9 mouse cellular contexts compared by ENCODE assay signal in the genomic region with DNA sequence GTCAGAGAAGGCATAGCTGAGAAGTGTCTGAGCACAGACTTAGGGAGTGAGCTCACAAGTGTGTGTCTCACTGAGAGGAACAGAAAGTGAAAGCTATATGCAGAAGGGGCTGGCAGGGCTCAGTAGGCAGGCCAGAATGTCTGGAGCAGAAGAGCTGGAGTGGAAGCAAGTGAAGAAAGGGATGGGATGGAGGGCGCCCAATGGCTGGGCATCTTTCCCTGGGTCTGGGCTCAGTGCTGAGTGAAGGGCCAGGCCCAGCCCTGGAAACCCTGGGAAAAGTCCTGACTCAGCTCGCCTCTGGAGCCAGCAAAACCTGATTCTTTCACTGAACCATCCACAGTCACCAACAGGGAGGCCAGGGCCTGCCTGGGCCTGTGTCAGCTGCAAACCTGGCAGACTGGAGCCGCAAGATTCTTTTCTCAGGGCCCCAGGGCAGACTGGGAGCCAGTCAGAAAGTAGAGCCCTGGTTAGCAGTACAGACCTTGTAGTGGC. TPM values are rescaled to one million over a fixed set of nuclear protein-coding genes. Genes with fewer than 3 reads are reported as not detected.
A peak's percentile ranks its signal among the peaks of the same experiment; 100 is the strongest.
DNase-seq lines count a peak whose midpoint lies in the region; ATAC-seq and TF ChIP-seq lines count a peak whose summit lies in the region.
"Had no signal": no experiment of that assay in that cellular context is flagged by ENCODE, and none has a peak within 500 bp of the region (broad histone marks: within the 10 kb centered on the region; RNA-seq: fewer than 3 reads in every experiment).

No protein-coding gene starts in this region.

- H3K9ac ChIP-seq in embryonic facial prominence, embryonic 11.5 days (replicated peaks; ENCODE audit: low read length) = no peak overlapping the region
- H3K9ac ChIP-seq in hindbrain, embryonic 11.5 days (ENCODE audit: low read depth, low read length) = no peak overlapping the region

- WGBS in embryonic facial prominence, embryonic 11.5 days = 69% methylated on average over 3 of the region's 3 CpGs
- 83% methylated on average over 3 of the region's 3 CpGs for WGBS in kidney, adult 2 months
- 81% methylated on average over 3 of the region's 3 CpGs for WGBS in hindbrain, embryonic 11.5 days

- no peak for TF ChIP-seq POLR2A in kidney, adult 2 months (IDR thresholded peaks at IDR 0.05; ENCODE audit: low read depth, low read length)

- intact Hi-C loops in left cerebral cortex, postnatal 14 days (cut with DNase I) = no loop called here

- no peaks in the 10 kb centered on the region for H3K4me1 ChIP-seq in embryonic facial prominence, embryonic 11.5 days (ENCODE audit: control insufficient read depth, insufficient read depth, low read length)
- no peaks in the 10 kb centered on the region; the same call in 1 of the 2 replicates for H3K4me1 ChIP-seq in kidney, adult 2 months (ENCODE audit: control insufficient read depth, insufficient read depth, low read length)
- no peaks in the 10 kb centered on the region; the same call in 1 of the 2 replicates for H3K4me1 ChIP-seq in hindbrain, embryonic 11.5 days (replicated peaks; ENCODE audit: control insufficient read depth, insufficient read depth, low read length)

- no peaks in the 10 kb centered on the region for H3K27me3 ChIP-seq in embryonic facial prominence, embryonic 11.5 days (ENCODE audit: control insufficient read depth, insufficient read depth, low read length)
- H3K27me3 ChIP-seq in kidney, adult 2 months (replicated peaks; ENCODE audit: control insufficient read depth, insufficient read depth, low read length) = no peaks in the 10 kb centered on the region
- H3K27me3 ChIP-seq in hindbrain, embryonic 11.5 days (ENCODE audit: control insufficient read depth, insufficient read depth, low read length) = no peaks in the 10 kb centered on the region

- no peaks in the 10 kb centered on the region for H3K9me3 ChIP-seq in embryonic facial prominence, embryonic 11.5 days (replicated peaks; ENCODE audit: control insufficient read depth, low read length)
- no peaks in the 10 kb centered on the region for H3K9me3 ChIP-seq in hindbrain, embryonic 11.5 days (ENCODE audit: control insufficient read depth, low read length)

- no peak overlapping the region for H3K27ac ChIP-seq in embryonic facial prominence, embryonic 11.5 days (replicated peaks; ENCODE audit: low read depth, low read length)
- H3K27ac ChIP-seq in kidney, adult 2 months (ENCODE audit: insufficient read depth, low read depth, low read length) = no peak overlapping the region
- H3K27ac ChIP-seq in hindbrain, embryonic 11.5 days (ENCODE audit: low read depth, low read length) = no peak overlapping the region

- H3K4me2 ChIP-seq in embryonic facial prominence, embryonic 11.5 days (ENCODE audit: low read depth, low read length) = no peak overlapping the region
- no peak overlapping the region for H3K4me2 ChIP-seq in hindbrain, embryonic 11.5 days (replicated peaks; ENCODE audit: low read depth, low read length)

- TF ChIP-seq CTCF in kidney, adult 2 months (conservative IDR thresholded peaks at IDR 0.05; ENCODE audit: insufficient read depth, insufficient read length, low read depth, low read length) = no peak

- ATAC-seq in CD4-positive, CD25-positive, alpha-beta regulatory T cell, adult 4 months = peak; percentile 59
- no peak for ATAC-seq in embryonic facial prominence, embryonic 11.5 days (replicated peaks; ENCODE audit: insufficient number of reproducible peaks, low FRiP score, low TSS enrichment, low read depth)
- ATAC-seq in megakaryocyte, adult 5-6 weeks (ENCODE audit: poor library complexity, severe bottlenecking) = peak; percentile 71
- ATAC-seq in hindbrain, embryonic 11.5 days (ENCODE audit: low FRiP score) = no peak

- H3K4me3 ChIP-seq in embryonic facial prominence, embryonic 11.5 days (ENCODE audit: low read depth, low read length) = no peak overlapping the region
- H3K4me3 ChIP-seq in kidney, adult 2 months (ENCODE audit: insufficient read depth, low read depth, low read length) = no peak overlapping the region
- H3K4me3 ChIP-seq in hindbrain, embryonic 11.5 days (ENCODE audit: low read depth, low read length) = no peak overlapping the region

- DNase-seq in embryonic facial prominence, embryonic 11.5 days (ENCODE audit: low spot score) = peak; percentile 49
- peak; percentile 64 for DNase-seq in kidney, adult 2 months
- DNase-seq in layer of hippocampus, postnatal 14 days (ENCODE audit: low spot score in 2 of 2) = no peak
- no peak for DNase-seq in cerebellum, postnatal 4 days (ENCODE audit: low spot score in 2 of 2)
- DNase-seq in left cerebral cortex, postnatal 14 days (ENCODE audit: low spot score in 2 of 2) = no peak
- DNase-seq in hindbrain, embryonic 11.5 days (ENCODE audit: low spot score) = no peak
- DNase-seq: left cerebral cortex, postnatal 4 days had no signal

- no peaks in the 10 kb centered on the region for H3K36me3 ChIP-seq in embryonic facial prominence, embryonic 11.5 days (replicated peaks; ENCODE audit: control insufficient read depth, insufficient read depth, low read depth, low read length)
- no peaks in the 10 kb centered on the region for H3K36me3 ChIP-seq in kidney, adult 2 months (ENCODE audit: control insufficient read depth, insufficient read depth, low read length)
- H3K36me3 ChIP-seq in hindbrain, embryonic 11.5 days (ENCODE audit: control insufficient read depth, insufficient read depth, low read length) = no peaks in the 10 kb centered on the region

RNA-seq across cellular contexts. Expression of gene Gm10073, which starts 9.5 kb away (rescaled TPM):
- 10 to 100 TPM; 22.4 to 46.0 TPM for polyA plus RNA-seq in CD4-positive, CD25-positive, alpha-beta regulatory T cell, adult 4 months (2017; shearing (Covaris generic))
- polyA plus RNA-seq in embryonic facial prominence, embryonic 11.5 days (2014; fragmentation: Nextera tagmentation; extraction: Ambion mirVana) = 4.7 and 8.0 TPM in 2 replicates
- polyA plus RNA-seq in kidney, adult 2 months (2012; rRNA removed) = 34.0 and 102 TPM in 2 replicates
- total RNA-seq in megakaryocyte, adult 5-6 weeks (2015) = 53.0 and 66.6 TPM in 2 replicates
- total RNA-seq in megakaryocyte, adult 5-6 weeks (2017) = 5.4 and 6.9 TPM in 2 replicates
- total RNA-seq in layer of hippocampus, postnatal 14 days (2021) = 100 to 1,000 TPM in 1 of 2 experiments, 10 to 100 TPM in 1; 83.2 to 104 TPM
- total RNA-seq in left cerebral cortex, postnatal 14 days (2021) = 10 to 100 TPM; 90.1 to 90.2 TPM
- 3.7 and 4.8 TPM in 2 replicates for polyA plus RNA-seq in hindbrain, embryonic 11.5 days (2014; fragmentation: Nextera tagmentation; extraction: Ambion mirVana)

RNA-seq across cellular contexts. Expression of gene Cdh1, which starts 39.4 kb away (rescaled TPM):
- under 1 TPM; 0.56 to 0.81 TPM for polyA plus RNA-seq in CD4-positive, CD25-positive, alpha-beta regulatory T cell, adult 4 months (2017; shearing (Covaris generic))
- polyA plus RNA-seq in embryonic facial prominence, embryonic 11.5 days (2014; fragmentation: Nextera tagmentation; extraction: Ambion mirVana) = 19.8 and 20.9 TPM in 2 replicates
- polyA plus RNA-seq in kidney, adult 2 months (2012; rRNA removed) = 68.7 and 81.7 TPM in 2 replicates
- total RNA-seq in megakaryocyte, adult 5-6 weeks (2015) = 6.2 and 8.0 TPM in 2 replicates
- total RNA-seq in megakaryocyte, adult 5-6 weeks (2017) = 5.2 and 7.0 TPM in 2 replicates
- under 1 TPM; 0.24 to 0.35 TPM for total RNA-seq in layer of hippocampus, postnatal 14 days (2021)
- 1 to 10 TPM; 2.5 to 4.1 TPM for total RNA-seq in left cerebral cortex, postnatal 14 days (2021)
- polyA plus RNA-seq in hindbrain, embryonic 11.5 days (2014; fragmentation: Nextera tagmentation; extraction: Ambion mirVana) = 6.0 and 6.7 TPM in 2 replicates

RNA-seq across cellular contexts. Expression of gene Cdh3, which starts 53.0 kb away (rescaled TPM):
- not detected for polyA plus RNA-seq in CD4-positive, CD25-positive, alpha-beta regulatory T cell, adult 4 months (2017; shearing (Covaris generic))
- polyA plus RNA-seq in embryonic facial prominence, embryonic 11.5 days (2014; fragmentation: Nextera tagmentation; extraction: Ambion mirVana) = 10.8 and 11.0 TPM in 2 replicates
- polyA plus RNA-seq in kidney, adult 2 months (2012; rRNA removed) = 5.0 and 5.5 TPM in 2 replicates
- total RNA-seq in megakaryocyte, adult 5-6 weeks (2015) = not detected in 2 replicates
- not detected in 2 replicates for total RNA-seq in megakaryocyte, adult 5-6 weeks (2017)
- 1 to 10 TPM in 1 of 2 experiments, under 1 TPM in 1; 0.12 to 1.5 TPM for total RNA-seq in layer of hippocampus, postnatal 14 days (2021)
- total RNA-seq in left cerebral cortex, postnatal 14 days (2021) = under 1 TPM; 0.42 to 0.62 TPM
- 3.8 and 4.5 TPM in 2 replicates for polyA plus RNA-seq in hindbrain, embryonic 11.5 days (2014; fragmentation: Nextera tagmentation; extraction: Ambion mirVana)

Comparison
In these comparisons a context has a peak if more than half of its experiments do, and no peak if none do; other contexts are left out.
1. ATAC-seq: peak in CD4-positive, CD25-positive, alpha-beta regulatory T cell, adult 4 months (single experiment) and megakaryocyte, adult 5-6 weeks (single experiment); none in embryonic facial prominence, embryonic 11.5 days (single experiment) and hindbrain, embryonic 11.5 days (single experiment).
2. DNase-seq: peak in embryonic facial prominence, embryonic 11.5 days (single experiment) and kidney, adult 2 months (single experiment); none in layer of hippocampus, postnatal 14 days (0 of 2), cerebellum, postnatal 4 days (0 of 2), left cerebral cortex, postnatal 14 days (0 of 2) and hindbrain, embryonic 11.5 days (single experiment).